Mouse (Mus musculus): ENCODE measurements around the gene Arid1b. TPM values are rescaled to one million over a fixed set of nuclear protein-coding genes. Genes with fewer than 3 reads are reported as not detected.

The Arid1b gene
- total RNA-seq, 2 experiments from 2014 or later, result 33.6 to 36.6 TPM

DNA sequence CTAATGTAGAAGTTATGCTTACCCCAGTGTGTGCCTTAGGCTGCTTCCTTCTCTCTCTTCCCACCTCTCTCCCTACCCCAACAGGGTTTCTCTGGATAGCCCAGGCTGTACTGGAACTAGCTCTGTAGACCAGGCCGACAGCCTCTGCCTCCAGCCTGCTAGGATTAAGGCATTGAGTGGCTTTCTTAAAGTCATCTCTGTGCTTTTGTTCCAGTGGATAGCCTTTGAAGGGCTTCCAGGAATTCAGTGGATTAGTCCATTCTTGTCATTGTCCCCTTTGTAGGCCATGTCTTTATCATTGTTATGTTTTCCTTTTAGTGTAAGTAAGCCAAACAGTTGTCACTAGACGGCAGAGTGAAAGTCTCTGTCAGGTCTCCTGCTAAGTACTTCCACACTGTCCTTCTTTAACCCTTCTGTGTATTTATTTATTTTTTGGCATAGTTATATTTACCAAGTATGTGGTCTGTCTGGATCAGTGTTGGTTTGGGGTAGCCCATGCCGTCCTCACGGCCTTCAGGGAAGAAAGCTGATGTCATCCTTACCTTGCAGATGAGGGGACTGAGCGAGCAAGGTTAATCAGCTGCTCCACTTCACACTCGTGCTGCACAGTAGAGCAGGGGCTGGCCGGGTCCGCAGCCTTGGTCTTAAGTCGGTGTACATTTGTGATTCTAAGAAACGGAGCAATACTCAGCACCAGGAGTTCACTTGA lies 58.1 kb downstream of the Arid1b start:
- no peak for DNase-seq
- intact Hi-C loops (cut with DNase I), result no loop called here

DNA sequence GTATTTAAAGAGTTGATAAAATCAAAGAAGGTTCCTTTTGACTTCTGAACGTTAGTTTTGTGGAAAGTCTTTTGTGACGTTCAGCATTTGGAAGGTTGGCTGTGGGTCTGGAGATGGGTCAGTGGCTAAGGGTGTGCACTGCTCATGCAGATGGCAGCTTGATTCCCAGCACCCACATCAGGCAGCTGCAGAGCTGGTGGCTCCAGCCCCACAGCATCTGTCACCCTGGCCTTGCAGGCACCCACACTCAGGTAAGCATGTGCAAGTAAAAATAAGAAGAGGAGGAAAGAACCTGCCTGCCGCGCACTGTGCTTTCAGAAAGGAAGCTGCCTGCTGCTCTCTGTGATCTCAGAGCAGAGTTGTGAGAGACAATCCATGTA lies 58.7 kb downstream of the Arid1b start:
- no peak for DNase-seq
- intact Hi-C loops (cut with DNase I), result no loop called here

DNA sequence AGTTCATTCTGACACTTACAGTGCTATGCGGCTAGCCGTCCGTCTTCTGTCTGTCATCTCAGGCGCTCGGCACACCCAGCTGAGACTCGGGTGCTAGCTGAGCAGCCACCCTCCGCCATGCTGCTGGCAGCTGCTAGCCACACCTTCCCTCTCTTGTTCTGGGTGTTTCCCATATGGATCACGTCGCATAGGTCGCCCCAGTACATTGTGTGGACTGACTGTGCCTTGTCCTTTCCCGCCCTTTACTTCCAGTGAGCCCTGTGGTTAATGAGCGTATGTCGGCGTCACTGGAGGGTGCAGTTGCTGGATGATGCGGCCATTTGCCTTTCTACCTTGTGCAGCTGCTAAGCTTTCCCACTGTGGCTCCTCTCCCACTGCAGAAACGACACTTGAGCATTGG lies 59.1 kb downstream of the Arid1b start:
- intact Hi-C loops (cut with DNase I), result no loop called here
- no peak for DNase-seq

DNA sequence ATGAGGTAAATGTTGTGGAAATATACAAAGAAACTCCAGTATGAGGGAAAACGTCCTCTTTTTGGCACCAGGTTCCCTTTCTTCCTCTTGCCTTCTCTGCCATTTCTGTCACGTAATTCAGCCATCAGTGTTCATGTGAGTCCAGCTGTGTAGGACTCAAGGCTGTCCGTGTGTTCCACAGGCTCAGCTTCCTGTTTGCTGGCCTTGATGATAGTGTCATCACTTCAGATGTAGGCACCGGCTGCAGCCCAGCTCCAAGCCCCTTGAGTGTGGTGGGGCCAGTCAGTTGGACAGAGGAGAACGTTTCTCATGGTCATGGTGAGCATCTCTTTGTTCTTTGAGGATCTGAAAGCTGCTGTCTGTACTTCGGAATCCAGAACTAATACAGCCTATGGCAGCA lies 61.3 kb downstream of the Arid1b start:
- DNase-seq, result no peak
- intact Hi-C loops (cut with DNase I), result loop anchor here (5.0 kb wide), 1 partner anchor 58 kb away; no protein-coding TSS in a partner anchor

DNA sequence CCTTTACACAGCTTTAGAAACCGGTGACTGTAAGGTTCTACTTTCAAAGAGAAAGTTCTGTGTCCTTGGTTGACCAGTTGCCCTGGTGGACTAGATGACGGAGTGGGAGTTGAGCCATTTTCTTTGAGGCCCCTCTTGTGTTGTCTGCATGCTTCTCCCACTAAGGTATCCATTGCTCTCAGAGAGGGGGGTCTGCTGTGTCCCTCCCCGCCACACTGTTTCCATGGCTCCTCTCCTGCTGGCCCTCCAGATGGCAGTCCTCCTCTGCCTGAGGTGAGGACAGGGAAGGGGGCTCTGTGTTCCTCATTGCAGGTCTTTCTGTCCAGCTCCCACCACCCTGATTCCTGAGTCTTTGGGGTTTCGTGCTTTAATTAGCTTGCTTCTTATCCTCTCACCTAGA lies 62.5 kb downstream of the Arid1b start:
- intact Hi-C loops (cut with DNase I), result loop anchor here (5.0 kb wide), 1 partner anchor 59 kb away; no protein-coding TSS in a partner anchor
- DNase-seq, result no peak

DNA sequence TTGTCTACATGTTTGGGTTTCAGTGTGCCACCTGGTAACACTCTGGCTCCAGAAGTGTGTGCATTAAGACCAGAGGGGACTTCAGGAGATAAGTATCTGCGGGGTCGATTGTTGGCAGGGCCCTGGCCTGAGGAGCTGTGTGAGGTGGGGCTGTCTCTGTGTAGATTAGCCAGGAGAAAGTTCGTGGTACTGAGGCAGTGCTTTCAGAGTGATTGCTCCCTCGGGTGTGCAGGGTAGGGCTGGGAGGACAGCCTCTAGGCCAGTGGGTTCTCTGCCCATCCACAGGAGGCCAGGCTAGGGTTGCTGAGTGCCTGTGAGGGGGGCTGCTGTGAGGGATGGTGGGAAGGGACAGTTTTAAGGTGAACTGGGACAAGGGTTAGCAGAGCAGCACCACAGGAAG lies 63.2 kb downstream of the Arid1b start:
- intact Hi-C loops (cut with DNase I), result loop anchor here (5.0 kb wide), 1 partner anchor 60 kb away; no protein-coding TSS in a partner anchor

DNA sequence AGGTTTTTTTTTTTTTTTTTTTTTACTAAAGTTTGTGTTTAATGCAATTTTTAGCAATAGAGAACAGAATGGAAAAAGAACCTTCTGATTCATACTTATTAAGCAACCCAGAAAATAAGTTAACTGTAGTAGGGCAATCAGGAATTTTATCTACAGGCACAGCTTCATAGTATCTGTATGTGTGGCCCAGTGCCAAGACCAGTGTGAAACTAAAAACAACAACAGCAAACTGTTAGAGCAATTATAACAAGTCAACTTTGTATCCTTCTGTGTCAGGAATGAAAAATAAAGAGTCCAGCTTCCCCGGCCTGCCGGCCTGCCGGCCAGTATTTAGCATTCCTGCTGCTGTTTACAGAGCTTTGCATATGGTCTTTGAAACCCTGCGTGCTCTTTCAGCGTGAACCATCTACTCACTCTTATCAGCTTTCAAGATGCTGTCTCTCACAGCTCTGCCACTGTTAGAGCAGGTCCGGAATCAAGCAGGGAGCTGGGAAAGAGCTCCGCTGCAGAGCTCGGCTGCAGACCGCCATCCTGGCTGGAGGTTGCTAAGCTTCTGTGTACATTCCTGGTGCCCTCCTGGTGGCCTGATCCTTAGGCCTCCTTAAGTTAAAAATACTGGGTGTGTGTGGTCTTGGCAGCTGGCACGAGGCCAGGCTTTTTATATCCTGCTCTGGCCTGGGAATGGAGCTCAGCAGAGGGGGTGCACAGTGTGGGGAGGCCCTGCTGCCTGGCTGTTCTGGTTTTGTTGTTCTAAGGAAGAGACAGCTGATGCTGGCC lies 64.0 kb downstream of the Arid1b start:
- DNase-seq, result peak; percentile 66 to 67
- intact Hi-C loops (cut with DNase I), result loop anchor here (5.0 kb wide), 1 partner anchor 61 kb away; no protein-coding TSS in a partner anchor

More for the DNA sequence above, 63.2 kb downstream of the Arid1b start:
- DNase-seq, result no peak

DNA sequence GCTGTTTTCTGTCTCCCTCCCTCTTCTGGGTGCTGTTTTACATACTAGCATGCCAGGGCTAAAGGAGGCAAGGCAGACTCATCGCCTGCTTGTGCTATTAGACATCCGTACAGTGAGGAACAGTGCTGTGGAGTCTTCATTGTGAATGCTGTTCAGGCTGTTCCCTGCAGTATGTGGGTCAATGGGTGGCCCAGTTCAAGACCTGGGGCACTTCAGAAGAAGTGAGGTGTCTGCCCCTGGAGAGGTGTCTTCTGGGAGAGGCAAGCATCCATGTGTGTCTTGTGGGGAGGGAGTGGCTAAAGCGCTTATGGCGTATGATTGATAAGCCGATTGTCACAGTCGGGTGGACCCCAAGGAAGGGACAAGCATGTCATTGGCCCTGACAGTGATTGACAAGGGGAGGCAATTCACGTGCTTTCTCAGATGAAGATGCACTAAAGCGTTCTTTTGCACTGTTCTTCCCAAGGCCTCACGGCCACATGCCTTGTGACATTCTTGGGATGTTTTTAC lies 65.0 kb downstream of the Arid1b start:
- intact Hi-C loops (cut with DNase I), result loop anchor here (5.0 kb wide), 1 partner anchor 62 kb away; no protein-coding TSS in a partner anchor
- no peak for DNase-seq

DNA sequence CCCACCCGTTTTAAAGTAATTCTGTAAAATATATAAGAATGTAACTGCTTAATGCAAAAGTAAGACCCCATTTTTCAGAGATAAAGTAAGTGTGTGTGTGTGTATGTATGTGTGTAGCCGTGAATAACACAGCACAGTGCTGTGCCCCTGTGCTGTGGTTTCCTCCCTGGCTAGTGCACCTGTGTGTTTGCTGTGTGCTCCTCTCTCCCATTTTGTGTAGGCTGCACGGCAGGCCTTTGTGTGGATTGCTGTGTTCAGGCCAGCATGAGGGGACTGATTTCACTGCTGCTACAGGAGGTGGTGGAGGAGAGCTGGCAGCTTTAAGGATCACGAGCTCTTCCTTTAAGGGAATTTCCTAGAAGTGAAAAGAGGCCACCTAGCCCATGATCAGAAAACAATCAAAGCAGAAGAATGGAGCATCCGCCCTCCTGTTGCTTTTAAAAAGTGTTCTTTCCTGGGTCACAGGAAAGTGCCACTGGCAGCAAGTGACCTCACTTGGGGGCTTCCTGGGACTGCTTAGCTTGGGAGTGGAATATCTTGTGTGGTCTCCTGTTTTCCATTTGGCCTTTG lies 66.5 kb downstream of the Arid1b start:
- DNase-seq, result no peak
- intact Hi-C loops (cut with DNase I), result no loop called here

DNA sequence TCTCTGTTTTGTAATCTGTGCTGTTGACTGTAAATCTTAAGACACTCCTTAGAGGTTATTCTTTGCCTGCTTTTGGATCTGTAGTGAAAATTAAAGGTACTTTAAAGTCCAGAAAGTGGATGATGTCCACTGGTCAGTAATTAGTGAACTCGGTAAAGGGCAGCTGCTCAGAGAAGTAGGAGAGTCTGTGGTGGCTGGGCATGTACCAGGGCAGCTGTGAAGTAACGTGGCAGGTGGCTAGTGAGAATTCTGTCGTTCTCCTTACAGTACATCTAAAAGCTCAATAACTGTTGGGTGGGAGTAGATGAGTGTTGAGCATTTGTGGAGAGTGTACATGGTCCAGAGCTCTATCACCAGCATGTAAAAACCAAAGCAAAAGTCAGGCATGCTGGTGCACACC lies 67.1 kb downstream of the Arid1b start:
- no peak for DNase-seq
- intact Hi-C loops (cut with DNase I), result no loop called here

DNA sequence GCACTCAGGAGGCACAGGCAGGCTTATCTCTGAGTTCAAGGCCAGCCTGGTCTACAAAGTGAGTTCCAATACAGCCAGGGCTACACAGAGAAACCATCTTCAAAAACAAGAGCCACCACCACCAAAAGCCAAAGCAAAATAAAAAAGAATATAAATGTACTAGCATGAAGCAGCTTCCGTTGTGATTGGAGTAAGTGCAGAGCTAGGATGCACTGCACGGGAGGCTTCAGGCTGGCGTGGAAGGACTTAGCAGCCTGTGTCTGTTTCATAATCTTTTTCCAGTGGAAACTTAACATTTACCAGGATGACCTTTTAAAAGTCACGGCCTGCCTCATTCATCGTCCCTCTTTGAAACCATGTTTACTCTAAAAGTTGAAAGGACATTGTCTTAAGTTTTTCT lies 67.5 kb downstream of the Arid1b start:
- intact Hi-C loops (cut with DNase I), result no loop called here
- DNase-seq, result no peak

DNA sequence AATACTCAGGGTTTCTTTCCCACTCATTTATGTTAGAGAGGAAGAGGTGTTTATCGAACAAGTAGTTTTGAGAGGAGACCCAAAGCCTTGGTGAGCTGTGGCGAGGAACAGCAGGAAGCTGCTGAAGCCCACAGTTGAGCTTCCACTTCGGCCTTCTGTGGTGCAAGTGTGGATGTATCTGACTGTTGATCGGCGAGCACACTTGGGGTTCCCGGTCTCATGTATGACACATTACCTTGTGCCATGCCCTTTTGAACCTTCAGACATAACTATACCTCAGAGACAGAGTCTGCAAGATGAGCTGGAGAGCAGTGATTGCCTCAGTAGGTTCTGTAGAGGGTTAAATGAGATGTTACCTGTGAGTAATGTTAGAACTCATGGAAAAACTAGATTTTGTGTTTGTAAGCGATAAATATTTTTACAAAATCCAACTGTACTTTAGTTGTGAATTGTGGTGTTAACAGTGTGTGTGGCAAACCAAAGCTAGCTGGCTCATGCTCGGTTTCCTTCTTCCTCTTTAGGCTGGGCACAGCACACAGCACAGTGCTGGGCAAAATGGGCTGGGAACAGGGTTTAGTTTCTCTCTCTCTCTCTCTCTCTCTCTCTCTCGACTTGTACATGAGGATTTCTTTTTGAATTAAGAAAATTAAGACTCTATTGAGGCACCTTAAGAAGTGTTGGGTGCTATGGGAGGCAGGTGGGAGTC lies 69.5 kb downstream of the Arid1b start:
- DNase-seq, result no peak
- intact Hi-C loops (cut with DNase I), result no loop called here

DNA sequence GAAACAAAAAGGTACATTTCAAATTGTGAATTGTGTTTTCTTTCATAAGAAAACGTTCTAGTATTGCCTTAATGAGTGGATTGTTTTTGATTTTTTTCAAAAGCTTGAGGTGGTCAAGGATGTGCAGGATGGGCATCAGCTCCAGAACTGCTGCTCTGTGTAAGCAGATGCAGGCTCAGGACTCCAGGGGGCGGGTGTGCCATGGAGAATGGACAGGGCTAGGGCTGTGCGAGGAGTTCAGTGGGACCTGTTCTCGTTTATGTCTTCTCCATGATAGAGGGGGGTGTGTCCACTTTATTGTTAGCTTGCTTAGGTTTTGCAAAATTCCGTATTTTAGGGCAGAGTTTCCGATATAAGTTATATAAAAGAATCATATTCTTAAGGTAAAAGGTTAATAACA lies 70.6 kb downstream of the Arid1b start:
- intact Hi-C loops (cut with DNase I), result no loop called here
- no peak for DNase-seq

DNA sequence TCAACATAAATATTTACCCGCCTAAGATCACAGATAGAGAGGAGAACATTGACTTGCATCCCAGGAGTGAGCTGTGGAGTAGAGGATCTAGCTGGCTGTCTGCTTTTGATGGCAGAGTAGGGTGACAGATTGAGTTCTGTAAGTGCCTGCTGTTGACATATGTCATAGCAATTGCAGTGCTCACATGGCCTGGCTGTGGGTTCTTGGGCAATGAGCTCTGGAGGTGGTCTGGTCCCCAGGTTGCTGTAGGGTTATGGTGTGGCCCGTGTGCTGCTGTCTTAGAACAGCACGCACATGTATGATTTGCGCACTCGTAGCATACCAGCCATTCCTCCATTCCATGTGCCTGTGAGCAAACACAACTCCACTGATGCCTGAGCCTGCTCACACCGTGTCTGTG lies 71.1 kb downstream of the Arid1b start:
- intact Hi-C loops (cut with DNase I), result no loop called here
- no peak for DNase-seq

DNA sequence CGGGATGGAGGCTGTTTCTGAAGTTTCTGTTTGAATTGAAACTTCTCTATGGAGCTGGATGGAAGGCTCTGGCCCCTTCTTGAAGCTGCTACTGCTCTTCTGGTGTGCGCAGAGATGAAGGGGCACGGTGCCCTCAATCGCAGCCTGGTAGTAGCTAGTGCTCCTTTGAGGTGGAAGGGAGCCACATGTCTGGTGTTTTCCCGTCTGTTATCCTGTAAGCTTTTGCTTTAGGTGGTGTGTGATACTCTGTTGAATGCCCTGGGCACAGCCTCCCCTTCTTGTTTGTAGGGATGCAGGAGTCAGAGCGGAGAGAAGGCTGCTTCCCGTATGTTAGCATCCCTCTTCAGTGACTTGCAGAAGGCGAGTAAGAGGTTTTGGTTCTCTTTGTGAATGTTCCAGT lies 72.7 kb downstream of the Arid1b start:
- no peak for DNase-seq
- intact Hi-C loops (cut with DNase I), result no loop called here

DNA sequence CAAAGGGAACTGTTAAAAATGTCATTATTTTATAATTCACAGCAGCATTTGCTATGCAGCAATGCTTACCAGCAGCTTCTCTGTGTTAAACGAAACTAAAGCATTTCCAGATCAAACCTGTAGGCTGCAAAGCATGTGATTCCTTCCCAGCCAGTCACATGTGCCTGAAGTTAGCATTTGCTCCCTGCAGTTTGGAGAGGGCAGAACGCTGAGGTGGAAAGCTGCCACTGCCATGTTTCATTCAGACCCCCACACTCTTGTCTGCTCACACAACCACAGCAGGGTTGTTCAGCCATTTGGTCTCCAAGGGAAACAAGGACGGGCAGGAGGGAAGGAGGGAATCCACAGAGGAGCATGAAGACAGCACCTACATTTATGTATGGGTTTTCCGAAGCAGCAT lies 73.1 kb downstream of the Arid1b start:
- DNase-seq, result no peak

DNA sequence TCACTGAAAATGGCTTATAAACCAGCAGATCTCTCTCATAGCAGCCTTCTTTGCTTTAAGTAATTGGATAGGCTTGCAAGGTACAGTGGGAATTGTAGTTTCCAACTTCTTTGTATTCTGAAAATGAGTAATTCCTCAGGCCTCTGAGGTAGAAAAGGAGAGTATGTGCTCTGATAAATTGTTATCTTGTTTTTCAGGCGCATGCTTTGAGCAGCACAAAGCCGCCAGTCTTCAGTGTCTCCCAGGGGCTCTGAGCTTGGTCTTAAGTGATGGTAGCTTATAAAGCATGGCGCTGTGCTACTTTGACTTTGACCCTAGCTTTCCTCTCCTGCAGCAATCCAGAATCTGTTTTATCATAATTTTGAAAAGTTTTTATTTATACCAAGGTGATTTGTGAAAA lies 76.3 kb downstream of the Arid1b start:
- intact Hi-C loops (cut with DNase I), result no loop called here
- no peak for DNase-seq

More for the DNA sequence above, 73.1 kb downstream of the Arid1b start:
- intact Hi-C loops (cut with DNase I), result no loop called here

DNA sequence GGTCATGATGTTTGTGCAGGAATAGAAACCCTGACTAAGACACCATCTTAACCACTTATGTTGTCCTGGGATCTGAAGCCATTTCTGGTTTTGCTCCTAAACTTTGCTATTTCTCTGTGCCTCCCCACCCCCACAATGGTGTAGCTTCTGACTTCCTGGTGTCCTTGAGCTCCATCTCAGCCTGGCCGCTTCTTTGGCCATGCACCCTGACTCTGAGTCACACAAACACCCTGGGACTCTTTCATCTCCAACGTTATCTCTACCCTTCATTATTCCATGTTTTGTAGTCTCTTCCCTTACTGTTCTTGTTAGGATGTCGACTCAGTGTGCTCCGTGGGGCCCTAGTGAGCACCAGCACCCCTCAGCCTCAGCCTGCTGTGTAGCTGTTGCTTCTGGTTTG lies 78.4 kb downstream of the Arid1b start:
- no peak for DNase-seq
- intact Hi-C loops (cut with DNase I), result no loop called here

DNA sequence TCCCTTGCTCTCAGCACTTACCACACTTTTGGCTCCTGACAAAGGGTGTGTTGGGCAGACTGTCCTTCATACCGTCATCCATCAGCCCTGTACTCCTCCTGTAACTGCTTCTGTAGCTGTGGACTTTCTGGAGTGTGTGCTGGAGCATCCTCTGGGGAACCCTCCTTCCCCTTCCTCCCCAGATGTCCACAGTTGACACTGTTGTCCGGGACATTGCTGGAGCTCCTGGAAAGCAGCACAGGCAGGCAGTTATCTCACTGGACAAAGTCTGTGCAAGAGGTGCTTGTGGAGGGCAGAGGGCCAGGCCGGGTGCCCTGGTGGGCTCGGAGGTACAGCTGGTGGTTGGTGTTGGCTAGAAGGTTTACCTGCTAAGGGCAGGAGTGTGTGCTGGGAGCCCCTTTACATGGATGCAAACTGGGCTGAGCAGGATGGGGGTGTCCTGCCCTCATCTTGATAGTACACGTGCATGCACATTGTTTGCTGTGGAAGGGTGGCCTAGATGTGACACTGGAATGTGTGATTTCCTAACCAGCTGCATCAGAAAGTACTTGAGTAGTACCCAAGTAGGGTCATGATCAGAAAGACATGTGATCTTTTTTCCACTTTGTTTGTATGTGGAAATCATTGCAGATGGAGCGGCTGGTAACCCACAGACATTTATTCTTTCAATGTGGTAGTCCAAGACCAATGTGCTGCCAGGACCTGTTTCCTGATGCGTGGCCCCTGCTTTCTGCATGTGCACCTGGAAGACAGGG lies 80.8 kb downstream of the Arid1b start:
- peak in 1 of 2 experiments; percentile 34 for DNase-seq
- intact Hi-C loops (cut with DNase I), result no loop called here

DNA sequence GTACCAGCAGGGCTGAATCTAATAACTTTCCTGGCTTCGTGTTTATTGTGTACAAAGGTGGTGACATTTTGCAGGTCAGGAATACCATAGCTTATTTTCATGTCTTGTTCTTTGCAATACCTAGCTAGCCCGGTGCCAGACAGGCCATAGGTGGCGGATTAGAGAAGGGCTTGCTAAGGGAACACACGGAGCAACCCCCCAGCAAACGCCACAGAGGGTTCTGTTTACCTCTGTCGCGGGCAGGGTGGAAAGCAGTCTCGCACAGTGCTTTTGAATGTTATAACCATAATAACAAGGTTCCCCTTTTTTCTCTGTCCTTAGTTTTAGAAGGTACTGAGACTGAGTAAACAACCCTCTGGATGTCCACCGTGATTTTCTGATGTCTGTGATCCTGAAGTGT lies 83.9 kb downstream of the Arid1b start:
- intact Hi-C loops (cut with DNase I), result no loop called here
- no peak for DNase-seq

Data from heart, postnatal 14 days (tissue).